6 mouse cellular contexts compared by ENCODE assay signal in the genomic region with DNA sequence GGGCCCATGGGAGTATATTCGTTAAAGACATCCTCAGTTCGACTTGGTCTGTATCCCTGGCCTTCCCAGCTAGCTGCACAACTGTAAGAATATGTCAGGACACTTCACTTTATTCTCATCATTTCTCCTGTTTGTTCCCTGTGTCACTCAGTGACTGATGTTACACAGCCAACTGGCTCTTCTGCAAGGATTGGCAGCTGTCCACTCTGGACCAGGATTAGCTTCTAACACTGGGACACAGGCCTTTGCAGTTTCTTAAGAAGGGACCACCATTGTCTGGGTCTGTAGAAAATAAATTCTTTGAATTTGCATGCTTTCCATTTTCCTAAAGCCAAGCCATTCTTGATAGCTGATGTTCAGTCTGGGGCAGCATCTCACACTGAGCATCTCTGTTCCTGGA.
"Had no signal": no experiment of that assay in that cellular context is flagged by ENCODE, and none has a peak within 500 bp of the region (broad histone marks: within the 10 kb centered on the region; RNA-seq: fewer than 3 reads in every experiment).

No protein-coding gene starts in this region.

- DNase-seq: liver, postnatal 0 days; lung, embryonic 14.5 days; right cerebral cortex, postnatal 14 days; thymus, adult 2 months; thymus, postnatal 25 days; thymus, postnatal 4 days had no signal
